Mouse (Mus musculus) MEL (cell line): ENCODE results near the gene Fem1a. TPM values are rescaled to one million over a fixed set of nuclear protein-coding genes. Genes with fewer than 3 reads are reported as not detected.

Experiments
- DNase-seq: peaks from one replicate; pipeline ENCODE4 v3.0.0; 2011; ENCODE audit warnings: low read depth, low spot score
- H3K27ac ChIP-seq: 2 replicates; pipeline ENCODE4 v1.5.1; 2012; ENCODE audit warnings: low read depth, mild to moderate bottlenecking, control low read depth, low read length, moderate library complexity; ENCODE audit not compliant: control insufficient read depth
- H3K27me3 ChIP-seq, 2 experiments: fragments of 150-350 bp in 1 of 2; sonication (generic) in 1 of 2; 2 replicates each; pipeline ENCODE4 v1.6.1; 2012; ENCODE audit warnings: low read length in 2 of 2, mild to moderate bottlenecking in 2 of 2, improper control_type of control experiment in 1 of 2, moderate library complexity in 1 of 2; ENCODE audit not compliant: insufficient read depth in 2 of 2, control insufficient read depth in 1 of 2
- H3K36me3 ChIP-seq, 2 experiments: 2 replicates each; pipeline ENCODE4 v1.6.1; 2012 to 2014; ENCODE audit warnings: low read length in 2 of 2, improper control_type of control experiment in 1 of 2, inconsistent platforms in 1 of 2, mild to moderate bottlenecking in 1 of 2; ENCODE audit not compliant: insufficient read depth in 2 of 2, control insufficient read depth in 1 of 2
- H3K4me1 ChIP-seq, 2 experiments: fragments of 150-350 bp in 1 of 2; sonication (generic) in 1 of 2; 2 replicates each; pipeline ENCODE4 v1.6.1; 2012; ENCODE audit warnings: low read length in 2 of 2, improper control_type of control experiment in 1 of 2, mild to moderate bottlenecking in 1 of 2; ENCODE audit not compliant: insufficient read depth in 2 of 2, control insufficient read depth in 1 of 2
- H3K4me3 ChIP-seq, 2 experiments: fragments of 150-350 bp in 1 of 2; sonication (generic) in 1 of 2; 2 replicates each; pipeline ENCODE4 v1.5.1; 2012; ENCODE audit warnings: low read depth in 2 of 2, low read length in 2 of 2, mild to moderate bottlenecking in 2 of 2, moderate library complexity in 2 of 2, control low read depth in 1 of 2, improper control_type of control experiment in 1 of 2; ENCODE audit not compliant: control insufficient read depth in 1 of 2, insufficient read depth in 1 of 2
- H3K79me2 ChIP-seq: 2 replicates; pipeline ENCODE4 v1.6.1; 2012; ENCODE audit warnings: mild to moderate bottlenecking, low read length, moderate library complexity; ENCODE audit not compliant: control insufficient read depth, poor library complexity, insufficient read depth
- H3K9ac ChIP-seq: 2 replicates; pipeline ENCODE4 v1.6.1; 2012; ENCODE audit warnings: low read depth, mild to moderate bottlenecking, control low read depth, low read length, moderate library complexity; ENCODE audit not compliant: control insufficient read depth, poor library complexity, severe bottlenecking
- H3K9me3 ChIP-seq: fragments of 150-350 bp; sonication (generic); replicated peaks from 2 replicates; pipeline ENCODE4 v1.6.1; 2012; ENCODE audit warnings: mild to moderate bottlenecking, low read length, improper control_type of control experiment, moderate library complexity; ENCODE audit not compliant: insufficient read depth
- BHLHE40 ChIP-seq: IDR thresholded peaks from 2 replicates; pipeline ENCODE4 v1.6.1; 2012; ENCODE audit warnings: low read depth, mild to moderate bottlenecking, inconsistent platforms, low read length, improper control_type of control experiment, borderline replicate concordance
- E2F4 ChIP-seq: IDR thresholded peaks from 2 replicates; pipeline ENCODE4 v1.6.1; 2011; ENCODE audit warnings: low read depth, low read length, improper control_type of control experiment, borderline replicate concordance
- EP300 ChIP-seq, 2 experiments: IDR thresholded peaks; 2 replicates each; pipeline ENCODE4 v1.6.1; 2011; ENCODE audit warnings: improper control_type of control experiment in 2 of 2, low read length in 2 of 2, low read depth in 1 of 2, mild to moderate bottlenecking in 1 of 2
- ETS1 ChIP-seq: IDR thresholded peaks from 2 replicates; pipeline ENCODE4 v1.6.1; 2012; ENCODE audit warnings: low read depth, mild to moderate bottlenecking, inconsistent platforms, low read length, improper control_type of control experiment, moderate library complexity
- KAT2A ChIP-seq: conservative IDR thresholded peaks from 2 replicates; pipeline ENCODE4 v1.6.1; 2012; ENCODE audit warnings: low read depth, low read length, improper control_type of control experiment, inconsistent platforms
- MAFK ChIP-seq: IDR thresholded peaks from 2 replicates; pipeline ENCODE4 v1.6.1; 2011; ENCODE audit warnings: low read depth, mild to moderate bottlenecking, low read length, improper control_type of control experiment, borderline replicate concordance
- MAX ChIP-seq: IDR thresholded peaks from 2 replicates; pipeline ENCODE4 v1.6.1; 2011; ENCODE audit warnings: low read length, improper control_type of control experiment
- MAZ ChIP-seq: IDR thresholded peaks from 2 replicates; pipeline ENCODE4 v1.6.1; 2012; ENCODE audit warnings: low read depth, mild to moderate bottlenecking, inconsistent platforms, low read length, improper control_type of control experiment
- MEF2A ChIP-seq: IDR thresholded peaks from 2 replicates; pipeline ENCODE4 v1.6.1; 2014; ENCODE audit warnings: low read depth, mild to moderate bottlenecking, inconsistent platforms, low read length, improper control_type of control experiment; ENCODE audit not compliant: poor library complexity, insufficient replicate concordance, severe bottlenecking; ENCODE audit errors: extremely low read depth
- MXI1 ChIP-seq: IDR thresholded peaks from 2 replicates; pipeline ENCODE4 v1.6.1; 2011; ENCODE audit warnings: mild to moderate bottlenecking, low read depth, low read length, improper control_type of control experiment
- MYC ChIP-seq: IDR thresholded peaks from 2 replicates; pipeline ENCODE4 v1.6.1; 2011; ENCODE audit warnings: low read depth, mild to moderate bottlenecking, low read length, improper control_type of control experiment, moderate library complexity
- NRF1 ChIP-seq: IDR thresholded peaks from 2 replicates; pipeline ENCODE4 v1.6.1; 2014; ENCODE audit warnings: low read depth, mild to moderate bottlenecking, inconsistent platforms, low read length, improper control_type of control experiment, moderate library complexity; ENCODE audit not compliant: poor library complexity, insufficient read depth, severe bottlenecking
- POLR2A ChIP-seq, 2 experiments: IDR thresholded peaks; 2 replicates each; pipeline ENCODE4 v1.6.1; 2011 to 2012; ENCODE audit warnings: low read length in 2 of 2, mild to moderate bottlenecking in 2 of 2, control low read depth in 1 of 2, improper control_type of control experiment in 1 of 2, low read depth in 1 of 2, moderate library complexity in 1 of 2; ENCODE audit not compliant: control insufficient read depth in 1 of 2, insufficient read depth in 1 of 2, poor library complexity in 1 of 2
- TAL1 ChIP-seq: IDR thresholded peaks from 2 replicates; pipeline ENCODE4 v1.6.1; 2012; ENCODE audit warnings: mild to moderate bottlenecking, inconsistent platforms, low read length, moderate library complexity, mixed read lengths
- TCF12 ChIP-seq: IDR thresholded peaks from 2 replicates; pipeline ENCODE4 v1.6.1; 2014; ENCODE audit warnings: low read depth, mild to moderate bottlenecking, inconsistent platforms, low read length, improper control_type of control experiment, moderate library complexity
- UBTF ChIP-seq: IDR thresholded peaks from 2 replicates; pipeline ENCODE4 v1.6.1; 2012; ENCODE audit warnings: low read depth, mild to moderate bottlenecking, inconsistent platforms, low read length, improper control_type of control experiment, moderate library complexity, borderline replicate concordance; ENCODE audit not compliant: insufficient read depth
- ZC3H11A ChIP-seq: IDR thresholded peaks from 2 replicates; pipeline ENCODE4 v1.6.1; 2012; ENCODE audit warnings: low read depth, mild to moderate bottlenecking, inconsistent platforms, low read length, improper control_type of control experiment
- ZKSCAN1 ChIP-seq: IDR thresholded peaks from 2 replicates; pipeline ENCODE4 v1.6.1; 2012; ENCODE audit warnings: low read depth, mild to moderate bottlenecking, inconsistent platforms, low read length, improper control_type of control experiment, moderate library complexity
- ZMIZ1 ChIP-seq: IDR thresholded peaks from 2 replicates; pipeline ENCODE4 v1.6.1; 2012; ENCODE audit warnings: low read depth, mild to moderate bottlenecking, inconsistent platforms, low read length, improper control_type of control experiment, moderate library complexity
- polyA plus RNA-seq, 2 experiments: library from polyadenylated mRNA; stranded (reverse) in 1 of 2; unstranded in 1 of 2; fragments of >175 nt in 1 of 2; fragments of >200 nt in 1 of 2; gene quantifications; 2 replicates each; pipeline versions ENCODE4 v1.2.1 to v1.2.4; 2012; ENCODE audit warnings: low replicate concordance in 2 of 2, low read depth in 1 of 2; ENCODE audit not compliant: insufficient read length in 2 of 2, insufficient read depth in 1 of 2, missing spikeins in 1 of 2
- total RNA-seq: library from RNA; depleted of rRNA; stranded (reverse); fragments of 300-350 nt; gene quantifications from 2 replicates; pipeline ENCODE4 v1.2.3, GENCODE M21; 2012

The Fem1a gene
- total and polyA plus RNA-seq, 3 experiments = 17.1 to 21.5 TPM; not detected in 1

- Histone ChIP-seq H3K9me3 (no peaks in the 10 kb centered on the region), H3K9ac (no peak overlapping the region), H3K79me2 (peaks cover 7% of the 10 kb centered on the region), H3K27me3 (no peaks in the 10 kb centered on the region), H3K27ac (no peak overlapping the region), H3K4me1 (peaks cover 3 to 9% of the 10 kb centered on the region in 2 experiments; a peak in 2 of 4 replicates), H3K4me3 (no peak overlapping the region)
- DNase-seq = no peak
- no peak for TF ChIP-seq KAT2A
- TF ChIP-seq ZMIZ1 = no peak
- no peak for TF ChIP-seq MAZ
- TF ChIP-seq TCF12 = no peak
- no peak for TF ChIP-seq MAX
- no peak for TF ChIP-seq BHLHE40
- no peak for TF ChIP-seq MXI1
- TF ChIP-seq MEF2A = no peak
- TF ChIP-seq TAL1 = no peak
- TF ChIP-seq POLR2A (IDR thresholded peaks at IDR 0.05; ENCODE audit: control insufficient read depth in 1 of 2, insufficient read depth in 1 of 2, low read depth in 1 of 2, low read length in 2 of 2, poor library complexity in 1 of 2) = no peak
- no peak for TF ChIP-seq ETS1
- TF ChIP-seq EP300 (IDR thresholded peaks at IDR 0.05; ENCODE audit: low read depth in 1 of 2, low read length in 2 of 2) = no peak
- no peak for TF ChIP-seq NRF1
- TF ChIP-seq ZC3H11A = no peak
- no peak for TF ChIP-seq MAFK
- no peak for TF ChIP-seq MYC
- TF ChIP-seq E2F4 = no peak
- TF ChIP-seq, all 39 proteins: peak for 0
- peaks cover 0 to 6% of the 10 kb centered on the region in 2 experiments; a peak in 3 of 4 replicates for H3K36me3 ChIP-seq
Observed at GRCm38 (mm10) chr17:56273482-56273881, 16.9 kb downstream of the Fem1a start.

- H3K79me2 ChIP-seq = peaks cover 7% of the 10 kb centered on the region
- no peak overlapping the region for H3K4me3 ChIP-seq
- DNase-seq = no peak
- H3K27me3 ChIP-seq = no peaks in the 10 kb centered on the region
- H3K36me3 ChIP-seq = peaks cover 0 to 6% of the 10 kb centered on the region in 2 experiments; a peak in 3 of 4 replicates
- peaks cover 3 to 9% of the 10 kb centered on the region in 2 experiments; a peak in 2 of 4 replicates for H3K4me1 ChIP-seq
- TF ChIP-seq UBTF = no peak
- TF ChIP-seq ZKSCAN1 = peak; percentile 89
- no peak for TF ChIP-seq KAT2A
- no peak overlapping the region for H3K9ac ChIP-seq
- H3K27ac ChIP-seq = no peak overlapping the region
- H3K9me3 ChIP-seq = no peaks in the 10 kb centered on the region
Observed at GRCm38 (mm10) chr17:56273986-56274385, 17.4 kb downstream of the Fem1a start.
